Mouse (Mus musculus): ENCODE measurements around the gene 5330417H12Rik.
A peak's percentile ranks its signal among the peaks of the same experiment; 100 is the strongest.

Gene 5330417H12Rik

GRCm38 (mm10) chr7:107624432-107624831, 529 bp downstream of the 5330417H12Rik start:
- no peak for DNase-seq

- DNase-seq = no peak
Measured at GRCm38 (mm10) chr7:107620137-107620536, 4.8 kb downstream of the 5330417H12Rik start.

GRCm38 (mm10) chr7:107619225-107619624, 5.7 kb downstream of the 5330417H12Rik start:
- no peak for DNase-seq

GRCm38 (mm10) chr7:107618028-107618992, 6.7 kb downstream of the 5330417H12Rik start:
- DNase-seq = no peak

- DNase-seq = no peak
Measured at GRCm38 (mm10) chr7:107610880-107611279, 14.1 kb downstream of the 5330417H12Rik start.

GRCm38 (mm10) chr7:107609622-107610255, 15.2 kb downstream of the 5330417H12Rik start:
- no peak for DNase-seq

- DNase-seq = no peak
Measured at GRCm38 (mm10) chr7:107607766-107608165, 17.2 kb downstream of the 5330417H12Rik start.

- DNase-seq = no peak
Measured at GRCm38 (mm10) chr7:107602913-107603312, 22.0 kb downstream of the 5330417H12Rik start.

GRCm38 (mm10) chr7:107602505-107602904, 22.5 kb downstream of the 5330417H12Rik start:
- DNase-seq = no peak

- DNase-seq = no peak
Measured at GRCm38 (mm10) chr7:107600651-107601050, 24.3 kb downstream of the 5330417H12Rik start.

- no peak for DNase-seq
Measured at GRCm38 (mm10) chr7:107597956-107598355, 27.0 kb downstream of the 5330417H12Rik start.

- DNase-seq = no peak
Measured at GRCm38 (mm10) chr7:107596753-107597152, 28.2 kb downstream of the 5330417H12Rik start.

GRCm38 (mm10) chr7:107595426-107595825, 29.5 kb downstream of the 5330417H12Rik start:
- no peak for DNase-seq

- peak; percentile 74 for DNase-seq
Measured at GRCm38 (mm10) chr7:107594857-107595402, 30.0 kb downstream of the 5330417H12Rik start, which contains the start of gene Ppfibp2. Gene Ppfibp2, plus strand, starts transcription at chr7:107595207.

GRCm38 (mm10) chr7:107594325-107594856, 30.6 kb downstream of the 5330417H12Rik start:
- DNase-seq = peak; percentile 52

GRCm38 (mm10) chr7:107593904-107594303, 31.1 kb downstream of the 5330417H12Rik start:
- DNase-seq = no peak

GRCm38 (mm10) chr7:107592641-107593040, 32.3 kb downstream of the 5330417H12Rik start:
- no peak for DNase-seq

- no peak for DNase-seq
Measured at GRCm38 (mm10) chr7:107574276-107574675, 50.7 kb downstream of the 5330417H12Rik start.
